16 mouse cellular contexts compared by ENCODE assay signal in genomic region chr9:56892111-56892510, GRCm38 (mm10). TPM values are rescaled to one million over a fixed set of nuclear protein-coding genes. Genes with fewer than 3 reads are reported as not detected.
DNase-seq lines count a peak whose midpoint lies in the region; ATAC-seq and TF ChIP-seq lines count a peak whose summit lies in the region.
"Had no signal": no experiment of that assay in that cellular context is flagged by ENCODE, and none has a peak within 500 bp of the region (broad histone marks: within the 10 kb centered on the region; RNA-seq: fewer than 3 reads in every experiment).

No protein-coding gene starts in this region.

- 0 out of 2 replicates have a peak, but pooled peaks cover 1% of the 10 kb centered on the region for H3K4me1 ChIP-seq in heart, adult 2 months (ENCODE audit: control insufficient read depth, insufficient read depth, low read length)
- peaks cover 5% of the 10 kb centered on the region; the same call in 1 of the 2 replicates for H3K4me1 ChIP-seq in intestine, embryonic 15.5 days (replicated peaks)
- H3K4me1 ChIP-seq in intestine, embryonic 16.5 days (ENCODE audit: control insufficient read depth, insufficient read depth, low read length) = peaks cover 2% of the 10 kb centered on the region; the same call in 1 of the 2 replicates
- H3K4me1 ChIP-seq in midbrain, embryonic 13.5 days (replicated peaks) = peaks cover 14% of the 10 kb centered on the region
- H3K4me1 ChIP-seq in midbrain, embryonic 10.5 days = peaks cover 23% of the 10 kb centered on the region

- TF ChIP-seq POLR2A in heart, adult 2 months (IDR thresholded peaks at IDR 0.05; ENCODE audit: insufficient read depth, low read depth, low read length) = no peak

- TF ChIP-seq CTCF in heart, adult 2 months (IDR thresholded peaks at IDR 0.05) = no peak
- no peak for TF ChIP-seq CTCF in gastrocnemius, adult 2 months (IDR thresholded peaks at IDR 0.05)

- H3K36me3 ChIP-seq in heart, adult 2 months (ENCODE audit: control insufficient read depth, insufficient read depth, low read length) = no peaks in the 10 kb centered on the region
- H3K36me3 ChIP-seq in intestine, embryonic 15.5 days = 0 out of 2 replicates have a peak, but pooled peaks cover 4% of the 10 kb centered on the region
- H3K36me3 ChIP-seq in intestine, embryonic 16.5 days (ENCODE audit: control insufficient read depth, insufficient read depth, low read length) = no peaks in the 10 kb centered on the region
- no peaks in the 10 kb centered on the region for H3K36me3 ChIP-seq in midbrain, embryonic 13.5 days
- H3K36me3 ChIP-seq in midbrain, embryonic 10.5 days = no peaks in the 10 kb centered on the region
- H3K36me3 ChIP-seq: liver, embryonic 12.5 days had no signal

- intact Hi-C loops in heart, adult 2 months (cut with DNase I) = loop anchor here (2.0 kb wide), 1 partner anchor 329 kb away; no protein-coding TSS in a partner anchor
- intact Hi-C loops in gastrocnemius, adult 2 months (cut with DNase I) = loop anchor here (5.0 kb wide), 2 partner anchors 35 to 330 kb away; partner anchors contain the start of gene Snx33

- no peaks in the 10 kb centered on the region for H3K79me2 ChIP-seq in heart, adult 2 months (replicated peaks; ENCODE audit: control insufficient read depth, insufficient read depth, low read length)

- 94% methylated on average over 10 of the region's 10 CpGs for WGBS in heart, adult 2 months
- WGBS in intestine, embryonic 15.5 days = 92% methylated on average over 10 of the region's 10 CpGs
- 90% methylated on average over 10 of the region's 10 CpGs for WGBS in intestine, embryonic 16.5 days
- 85% methylated on average over 10 of the region's 10 CpGs for WGBS in midbrain, embryonic 13.5 days
- 83% methylated on average over 10 of the region's 10 CpGs for WGBS in midbrain, embryonic 10.5 days

- no peak for ATAC-seq in intestine, embryonic 15.5 days
- ATAC-seq in intestine, embryonic 16.5 days = no peak
- no peak for ATAC-seq in midbrain, embryonic 13.5 days
- ATAC-seq: liver, embryonic 12.5 days had no signal

- no peak overlapping the region for H3K9ac ChIP-seq in heart, adult 2 months (ENCODE audit: low read depth, low read length)
- no peak overlapping the region for H3K9ac ChIP-seq in intestine, embryonic 15.5 days
- H3K9ac ChIP-seq in intestine, embryonic 16.5 days (ENCODE audit: low read depth, low read length) = no peak overlapping the region
- peak overlapping the region; percentile 33; the same call in 1 of the 2 replicates for H3K9ac ChIP-seq in midbrain, embryonic 13.5 days (replicated peaks)
- H3K9ac ChIP-seq: liver, embryonic 12.5 days; stomach, embryonic 15.5 days had no signal

- no peak for TF ChIP-seq EP300 in heart, adult 2 months (IDR thresholded peaks at IDR 0.05; ENCODE audit: insufficient read depth, low read depth, low read length)

- H3K4me2 ChIP-seq in intestine, embryonic 15.5 days (replicated peaks) = no peak overlapping the region
- no peak overlapping the region for H3K4me2 ChIP-seq in intestine, embryonic 16.5 days (ENCODE audit: low read depth, low read length)
- H3K4me2 ChIP-seq in midbrain, embryonic 13.5 days (replicated peaks) = no peak overlapping the region

- H3K9me3 ChIP-seq in intestine, embryonic 15.5 days = no peaks in the 10 kb centered on the region
- no peaks in the 10 kb centered on the region for H3K9me3 ChIP-seq in intestine, embryonic 16.5 days (ENCODE audit: control insufficient read depth, low read length)
- no peaks in the 10 kb centered on the region for H3K9me3 ChIP-seq in midbrain, embryonic 13.5 days
- no peaks in the 10 kb centered on the region for H3K9me3 ChIP-seq in midbrain, embryonic 10.5 days (replicated peaks)
- H3K9me3 ChIP-seq: liver, embryonic 12.5 days; stomach, embryonic 15.5 days had no signal

- peaks cover 2% of the 10 kb centered on the region; the same call in 1 of the 2 replicates for H3K27me3 ChIP-seq in heart, adult 2 months (ENCODE audit: control insufficient read depth, insufficient read depth, low read length)
- peaks cover 4% of the 10 kb centered on the region; the same call in 1 of the 2 replicates for H3K27me3 ChIP-seq in intestine, embryonic 15.5 days (replicated peaks)
- no peaks in the 10 kb centered on the region for H3K27me3 ChIP-seq in intestine, embryonic 16.5 days (replicated peaks; ENCODE audit: control insufficient read depth, insufficient read depth, low read length)
- peaks cover 19% of the 10 kb centered on the region for H3K27me3 ChIP-seq in midbrain, embryonic 13.5 days
- peaks cover 26% of the 10 kb centered on the region for H3K27me3 ChIP-seq in midbrain, embryonic 10.5 days (ENCODE audit: low read depth, poor library complexity, severe bottlenecking)
- H3K27me3 ChIP-seq: stomach, embryonic 15.5 days had no signal

- H3K27ac ChIP-seq in heart, adult 2 months = no peak overlapping the region
- 0 out of 2 replicates have a peak overlapping the region, but pooled peaks have one; percentile 3 for H3K27ac ChIP-seq in intestine, embryonic 15.5 days
- no peak overlapping the region for H3K27ac ChIP-seq in intestine, embryonic 16.5 days (ENCODE audit: low read length)
- H3K27ac ChIP-seq in midbrain, embryonic 13.5 days = no peak overlapping the region
- no peak overlapping the region for H3K27ac ChIP-seq in midbrain, embryonic 10.5 days (replicated peaks)
- H3K27ac ChIP-seq in gastrocnemius, adult 2 months = no peak overlapping the region
- H3K27ac ChIP-seq: liver, embryonic 12.5 days; macrophage; stomach, embryonic 15.5 days had no signal

- H3K4me3 ChIP-seq in heart, adult 2 months = no peak overlapping the region
- H3K4me3 ChIP-seq in intestine, embryonic 15.5 days (replicated peaks) = no peak overlapping the region
- no peak overlapping the region for H3K4me3 ChIP-seq in intestine, embryonic 16.5 days (ENCODE audit: low read length)
- H3K4me3 ChIP-seq in midbrain, embryonic 13.5 days (replicated peaks) = no peak overlapping the region
- no peak overlapping the region for H3K4me3 ChIP-seq in midbrain, embryonic 10.5 days
- H3K4me3 ChIP-seq in gastrocnemius, adult 2 months = no peak overlapping the region
- H3K4me3 ChIP-seq: erythroblast, embryonic 14.5 days; liver, embryonic 12.5 days; stomach, embryonic 15.5 days had no signal

- peak; percentile 90 for DNase-seq in heart, adult 11 months
- no peak for DNase-seq in heart, adult 2 months
- no peak for DNase-seq in midbrain, embryonic 10.5 days (ENCODE audit: low spot score)
- DNase-seq in gastrocnemius, adult 2 months = no peak

RNA-seq across cellular contexts. Expression of gene Cspg4, which starts 27.3 kb away (rescaled TPM):
- 10 to 100 TPM; 12.7 to 13.7 TPM for total RNA-seq in heart, adult 2 months (2021)
- 15.7 and 17.1 TPM in 2 replicates for polyA plus RNA-seq in heart, adult 2 months (2012; rRNA removed)
- 19.0 and 20.1 TPM in 2 replicates for polyA plus RNA-seq in intestine, embryonic 15.5 days (2015; fragmentation: Nextera tagmentation; extraction: Ambion mirVana)
- 17.4 and 18.2 TPM in 2 replicates for polyA plus RNA-seq in intestine, embryonic 16.5 days (2015; fragmentation: Nextera tagmentation; extraction: Ambion mirVana)
- polyA plus RNA-seq in midbrain, embryonic 13.5 days (2015; fragmentation: Nextera tagmentation; extraction: Ambion mirVana) = 3.2 and 3.5 TPM in 2 replicates
- 0.91 and 1.7 TPM in 2 replicates for polyA plus RNA-seq in midbrain, embryonic 10.5 days (2016; fragmentation: Nextera tagmentation; extraction: Ambion mirVana)
- total RNA-seq in gastrocnemius, adult 2 months (2021) = 1 to 10 TPM; 5.7 to 6.0 TPM
- polyA plus RNA-seq: erythroblast, embryonic 14.5 days; macrophage had no signal

RNA-seq across cellular contexts. Expression of gene Odf3l1, which starts 27.6 kb away (rescaled TPM):
- total RNA-seq in heart, adult 2 months (2021) = not detected
- 1.5 and 1.6 TPM in 2 replicates for polyA plus RNA-seq in heart, adult 2 months (2012; rRNA removed)
- polyA plus RNA-seq in intestine, embryonic 15.5 days (2015; fragmentation: Nextera tagmentation; extraction: Ambion mirVana) = 1.2 and 1.3 TPM in 2 replicates
- polyA plus RNA-seq in intestine, embryonic 16.5 days (2015; fragmentation: Nextera tagmentation; extraction: Ambion mirVana) = 1.4 and 1.5 TPM in 2 replicates
- polyA plus RNA-seq in midbrain, embryonic 13.5 days (2015; fragmentation: Nextera tagmentation; extraction: Ambion mirVana) = not detected in 2 replicates
- not detected in 2 replicates for polyA plus RNA-seq in midbrain, embryonic 10.5 days (2016; fragmentation: Nextera tagmentation; extraction: Ambion mirVana)
- total RNA-seq in gastrocnemius, adult 2 months (2021) = under 1 TPM in 1 of 2 experiments, not detected in 1; 0.22 TPM
- total RNA-seq: CH12.LX; layer of hippocampus, adult 8-10 months; left cerebral cortex, postnatal 25 days had no signal
- polyA plus RNA-seq: erythroblast, embryonic 14.5 days; forebrain, embryonic 16.5 days; liver, embryonic 12.5 days; macrophage; midbrain, embryonic 11.5 days had no signal

RNA-seq across cellular contexts. Expression of gene Snx33, which starts 36.1 kb away (rescaled TPM):
- total RNA-seq in heart, adult 2 months (2021) = 10 to 100 TPM in 1 of 2 experiments, 1 to 10 TPM in 1; 6.7 to 10.0 TPM
- polyA plus RNA-seq in heart, adult 2 months (2012; rRNA removed) = 7.8 and 8.8 TPM in 2 replicates
- 6.2 and 6.3 TPM in 2 replicates for polyA plus RNA-seq in intestine, embryonic 15.5 days (2015; fragmentation: Nextera tagmentation; extraction: Ambion mirVana)
- polyA plus RNA-seq in intestine, embryonic 16.5 days (2015; fragmentation: Nextera tagmentation; extraction: Ambion mirVana) = 4.8 and 5.2 TPM in 2 replicates
- polyA plus RNA-seq in midbrain, embryonic 13.5 days (2015; fragmentation: Nextera tagmentation; extraction: Ambion mirVana) = 2.8 and 3.1 TPM in 2 replicates
- polyA plus RNA-seq in midbrain, embryonic 10.5 days (2016; fragmentation: Nextera tagmentation; extraction: Ambion mirVana) = 8.0 and 8.4 TPM in 2 replicates
- total RNA-seq in gastrocnemius, adult 2 months (2021) = 1 to 10 TPM; 4.3 to 4.7 TPM
- polyA plus RNA-seq: erythroblast, embryonic 14.5 days had no signal

RNA-seq across cellular contexts. Expression of gene Imp3, which starts 45.2 kb away (rescaled TPM):
- 10 to 100 TPM; 54.0 to 63.3 TPM for total RNA-seq in heart, adult 2 months (2021)
- polyA plus RNA-seq in heart, adult 2 months (2012; rRNA removed) = 75.6 and 87.1 TPM in 2 replicates
- polyA plus RNA-seq in intestine, embryonic 15.5 days (2015; fragmentation: Nextera tagmentation; extraction: Ambion mirVana) = 71.2 and 74.5 TPM in 2 replicates
- polyA plus RNA-seq in intestine, embryonic 16.5 days (2015; fragmentation: Nextera tagmentation; extraction: Ambion mirVana) = 60.9 and 67.2 TPM in 2 replicates
- polyA plus RNA-seq in midbrain, embryonic 13.5 days (2015; fragmentation: Nextera tagmentation; extraction: Ambion mirVana) = 69.4 and 73.3 TPM in 2 replicates
- polyA plus RNA-seq in midbrain, embryonic 10.5 days (2016; fragmentation: Nextera tagmentation; extraction: Ambion mirVana) = 58.4 and 65.2 TPM in 2 replicates
- 10 to 100 TPM; 49.1 to 51.4 TPM for total RNA-seq in gastrocnemius, adult 2 months (2021)

RNA-seq across cellular contexts. Expression of gene Snupn, which starts 58.6 kb away (rescaled TPM):
- total RNA-seq in heart, adult 2 months (2021) = 10 to 100 TPM in 1 of 2 experiments, 1 to 10 TPM in 1; 9.3 to 10.2 TPM
- polyA plus RNA-seq in heart, adult 2 months (2012; rRNA removed) = 5.7 and 9.5 TPM in 2 replicates
- 13.2 and 13.3 TPM in 2 replicates for polyA plus RNA-seq in intestine, embryonic 15.5 days (2015; fragmentation: Nextera tagmentation; extraction: Ambion mirVana)
- polyA plus RNA-seq in intestine, embryonic 16.5 days (2015; fragmentation: Nextera tagmentation; extraction: Ambion mirVana) = 12.3 and 12.4 TPM in 2 replicates
- polyA plus RNA-seq in midbrain, embryonic 13.5 days (2015; fragmentation: Nextera tagmentation; extraction: Ambion mirVana) = 27.8 and 30.5 TPM in 2 replicates
- polyA plus RNA-seq in midbrain, embryonic 10.5 days (2016; fragmentation: Nextera tagmentation; extraction: Ambion mirVana) = 29.7 and 30.2 TPM in 2 replicates
- total RNA-seq in gastrocnemius, adult 2 months (2021) = 10 to 100 TPM in 1 of 2 experiments, 1 to 10 TPM in 1; 8.4 to 11.3 TPM
- polyA plus RNA-seq: erythroblast, embryonic 14.5 days had no signal
